Mouse (Mus musculus) kidney, postnatal 0 days (tissue): ENCODE results near the gene Ly6g6c. TPM values are rescaled to one million over a fixed set of nuclear protein-coding genes. Genes with fewer than 3 reads are reported as not detected.

Source experiments
- ATAC-seq: fragments of 200-750 bp; cut with Nextera tagmentation; replicated peaks from 2 replicates; pipeline ENCODE4 v1.8.0; 2017; ENCODE audit warnings: low read depth, moderate number of reproducible peaks, moderate TSS enrichment, moderate library complexity; ENCODE audit not compliant: low FRiP score
- DNase-seq: peaks from one replicate; pipeline ENCODE4 v3.0.0-alpha.2; 2016; ENCODE audit warnings: low spot score
- H3K27ac ChIP-seq: fragments of 300-500 bp; sonication (generic); 2 replicates; pipeline ENCODE4 v1.5.1; 2014; ENCODE audit warnings: mild to moderate bottlenecking
- H3K27me3 ChIP-seq: fragments of 300-500 bp; sonication (generic); 2 replicates; pipeline ENCODE4 v1.6.1; 2014; ENCODE audit warnings: low read length, mixed read lengths; ENCODE audit not compliant: insufficient read depth
- H3K36me3 ChIP-seq: fragments of 300-500 bp; sonication (generic); 2 replicates; pipeline ENCODE4 v1.6.1; 2014; ENCODE audit warnings: low read length, mixed read lengths; ENCODE audit not compliant: insufficient read depth
- H3K4me1 ChIP-seq: fragments of 300-500 bp; sonication (generic); replicated peaks from 2 replicates; pipeline ENCODE4 v1.6.1; 2014; ENCODE audit warnings: antibody characterized with exemption, low read length, mixed read lengths; ENCODE audit not compliant: insufficient read depth
- H3K4me2 ChIP-seq: fragments of 300-500 bp; sonication (generic); 2 replicates; pipeline ENCODE4 v1.6.1; 2014; ENCODE audit warnings: mild to moderate bottlenecking, low read length, moderate library complexity, mixed read lengths
- H3K4me3 ChIP-seq: fragments of 300-500 bp; sonication (generic); replicated peaks from 2 replicates; pipeline ENCODE4 v1.5.1; 2014; ENCODE audit warnings: low read depth, low read length
- H3K9ac ChIP-seq: fragments of 300-500 bp; sonication (generic); 2 replicates; pipeline ENCODE4 v1.6.1; 2014; ENCODE audit warnings: low read depth, low read length
- H3K9me3 ChIP-seq: fragments of 300-500 bp; sonication (generic); replicated peaks from 2 replicates; pipeline ENCODE4 v1.6.1; 2016; ENCODE audit warnings: low read length, inconsistent platforms, mixed read lengths
- CTCF ChIP-seq: IDR thresholded peaks from 2 replicates; pipeline ENCODE4 v1.5.1; 2016; ENCODE audit warnings: antibody characterized with exemption, low read depth, mild to moderate bottlenecking, moderate library complexity
- WGBS: fragments of 180-500 bp; shearing (Covaris S2); extraction: QIAGEN DNeasy Blood & Tissue Kit; methylation state at CpG from one replicate; pipeline ENCODE4 v1.1.7; 2014; 5-methylcytosine and 5-hydroxymethylcytosine counted together
- polyA plus RNA-seq: library from polyadenylated mRNA; unstranded; fragments of >200 nt; fragmentation: Nextera tagmentation; extraction: Ambion mirVana; gene quantifications from 2 replicates; pipeline ENCODE4 v1.2.1, GENCODE M21; 2015

Ly6g6c gene
- polyA plus RNA-seq, 1 experiment from 2014 or later, result not detected

DNA sequence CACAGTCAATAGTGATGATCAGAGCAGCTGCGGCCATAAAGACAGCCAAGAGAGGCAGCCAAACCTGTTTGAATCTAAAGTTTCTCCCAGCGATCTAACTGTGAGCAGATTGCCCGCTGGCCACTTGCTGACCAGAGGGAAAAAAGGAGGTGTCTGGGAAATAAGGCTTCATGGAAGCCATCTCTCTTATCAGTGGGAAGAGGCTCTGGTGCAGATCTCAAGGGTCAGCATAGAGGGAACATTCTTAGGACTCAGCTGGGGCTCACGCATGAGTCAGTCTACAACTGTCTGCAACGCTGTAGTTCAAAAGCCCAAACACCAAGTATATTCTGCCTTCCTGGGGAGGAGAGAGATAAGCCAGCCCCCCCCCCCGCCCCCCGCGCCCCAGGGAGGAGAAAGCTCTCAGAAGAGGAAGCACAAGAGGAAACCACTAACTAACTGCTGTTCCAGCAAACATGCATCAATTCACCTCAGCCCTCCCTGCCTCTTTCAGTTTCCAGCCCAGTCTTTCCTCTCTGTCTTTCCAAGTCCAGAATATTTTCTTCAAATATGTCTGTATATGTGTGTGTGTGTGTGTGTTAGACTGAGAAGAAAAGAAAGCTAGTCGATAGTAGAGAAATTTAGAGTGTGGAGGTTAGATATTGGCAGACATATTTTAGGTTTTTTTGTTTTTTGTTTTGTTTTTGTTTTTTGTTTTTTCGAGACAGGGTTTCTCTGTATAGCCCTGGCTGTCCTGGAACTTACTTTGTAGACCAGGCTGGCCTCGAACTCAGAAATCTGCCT, 16.8 kb upstream of the Ly6g6c start:
- Histone ChIP-seq H3K9ac (no peak overlapping the region), H3K4me2 (peak overlapping the region; percentile 36), H3K36me3 (peaks cover 11% of the 10 kb centered on the region; the same call in 1 of the 2 replicates), H3K27me3 (no peaks in the 10 kb centered on the region), H3K4me1 (peaks cover 32% of the 10 kb centered on the region), H3K4me3 (no peak overlapping the region), H3K27ac (peak overlapping the region; percentile 98), H3K9me3 (no peaks in the 10 kb centered on the region)
- TF ChIP-seq CTCF, result no peak
- no peak for ATAC-seq
- 27% methylated on average over 11 of the region's 11 CpGs for WGBS
- DNase-seq, result peak; percentile 63

DNA sequence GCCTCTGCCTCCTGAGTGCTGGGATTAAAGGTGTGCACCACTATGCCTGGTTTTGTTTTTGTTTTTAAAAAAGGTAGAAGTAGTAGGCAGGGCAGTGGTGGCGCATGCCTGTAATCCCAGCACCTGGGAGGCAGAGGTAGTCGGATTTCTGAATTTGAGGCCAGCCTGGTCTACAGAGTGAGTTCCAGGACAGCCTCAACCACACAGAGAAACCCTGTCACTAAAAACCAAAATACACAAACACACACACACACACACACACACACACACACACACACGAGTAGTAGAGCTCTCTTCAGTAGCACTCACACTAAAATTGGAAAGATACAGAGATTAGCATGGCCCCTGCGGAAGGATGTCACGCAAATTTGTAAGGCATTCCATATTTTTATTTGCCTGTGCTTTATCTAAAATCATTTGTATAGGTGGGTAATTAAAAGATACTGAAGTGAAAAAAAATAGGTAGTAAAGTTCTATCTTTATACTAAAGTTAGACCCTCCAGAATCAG, 16.2 kb upstream of the Ly6g6c start:
- Histone ChIP-seq H3K27ac (peak overlapping the region; percentile 98), H3K4me2 (peak overlapping the region; percentile 81), H3K36me3 (peaks cover 16% of the 10 kb centered on the region), H3K27me3 (no peaks in the 10 kb centered on the region), H3K4me1 (peaks cover 32% of the 10 kb centered on the region), H3K9ac (peak overlapping the region; percentile 77; the same call in 1 of the 2 replicates), H3K4me3 (no peak overlapping the region), H3K9me3 (no peaks in the 10 kb centered on the region)
- WGBS, result 67% methylated on average over 5 of the region's 5 CpGs
- TF ChIP-seq CTCF, result no peak
- no peak for DNase-seq
- no peak for ATAC-seq

DNA sequence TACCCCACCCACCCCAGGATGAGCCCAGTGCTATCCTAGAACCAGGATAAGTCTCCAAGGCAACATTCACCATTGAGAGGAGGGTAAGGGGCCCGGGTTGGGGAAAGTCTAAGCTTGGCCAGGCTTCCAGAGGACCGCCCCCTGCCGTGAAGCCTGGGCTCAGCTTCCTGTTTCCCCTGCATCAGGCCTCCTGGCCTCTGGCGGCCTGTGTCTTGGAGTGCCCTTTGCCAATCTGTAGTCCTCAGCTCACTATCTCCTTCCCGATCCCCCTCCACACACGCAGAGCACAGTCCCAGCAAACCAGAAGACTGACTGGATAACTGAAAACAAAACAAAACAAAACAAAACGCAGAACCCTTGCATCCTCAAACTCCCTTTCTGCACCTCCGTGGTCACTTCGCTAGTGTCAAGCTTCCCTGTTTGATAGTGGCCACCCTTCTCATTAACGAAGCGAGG, 15.6 kb upstream of the Ly6g6c start, which contains the start of gene Clic1:
Gene Clic1 (plus strand): TSS at position 406 of the 456 bp plus-strand sequence.
- TF ChIP-seq CTCF, result peak; percentile 55
- under 1% methylated on average over 11 of the region's 11 CpGs for WGBS
- peak; percentile 27; the same call in 1 of the 2 replicates for ATAC-seq
- Histone ChIP-seq H3K9ac (peak within 1 kb of the TSS; percentile 77), H3K4me2 (peak within 1 kb of the TSS; percentile 81), H3K9me3 (no peaks in the 10 kb centered on the region), H3K36me3 (peaks cover 20% of the 10 kb centered on the region), H3K27ac (peak within 1 kb of the TSS; percentile 98), H3K4me3 (peak within 1 kb of the TSS; percentile 50), H3K4me1 (peaks cover 32% of the 10 kb centered on the region), H3K27me3 (no peaks in the 10 kb centered on the region)
- peak; percentile 94 for DNase-seq

DNA sequence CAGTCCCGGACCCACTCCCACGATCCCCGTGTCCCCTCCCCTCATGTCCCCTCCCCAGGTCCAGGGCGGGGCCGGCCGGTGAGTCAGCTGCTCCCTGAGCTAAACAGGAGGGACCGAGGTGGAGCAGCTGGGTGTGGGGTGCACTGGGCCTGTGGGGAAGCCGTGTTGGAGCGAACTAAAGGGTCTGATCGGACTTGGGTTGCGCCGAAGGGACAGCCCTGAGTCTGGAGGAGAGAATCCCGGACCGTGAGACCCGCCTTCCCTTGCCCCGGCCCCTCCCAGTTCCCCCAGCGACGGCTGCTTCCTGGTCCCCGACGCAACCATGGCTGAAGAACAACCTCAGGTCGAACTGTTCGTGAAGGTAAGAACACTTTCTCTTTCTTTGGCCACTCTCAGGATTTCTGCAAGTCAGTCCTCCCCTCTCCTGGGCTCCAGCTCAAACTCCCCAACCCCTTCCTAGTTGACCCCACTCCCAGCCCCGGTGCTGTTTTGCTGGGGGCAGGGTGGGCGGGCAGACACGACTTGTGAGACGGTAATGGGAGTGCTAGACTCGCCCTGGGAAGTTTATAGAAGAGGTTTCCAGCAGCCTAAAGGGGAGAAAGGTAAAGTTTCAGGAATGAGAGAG, 14.9 kb upstream of the Ly6g6c start:
- no peak; the same call in 1 of the 2 replicates for ATAC-seq

DNA sequence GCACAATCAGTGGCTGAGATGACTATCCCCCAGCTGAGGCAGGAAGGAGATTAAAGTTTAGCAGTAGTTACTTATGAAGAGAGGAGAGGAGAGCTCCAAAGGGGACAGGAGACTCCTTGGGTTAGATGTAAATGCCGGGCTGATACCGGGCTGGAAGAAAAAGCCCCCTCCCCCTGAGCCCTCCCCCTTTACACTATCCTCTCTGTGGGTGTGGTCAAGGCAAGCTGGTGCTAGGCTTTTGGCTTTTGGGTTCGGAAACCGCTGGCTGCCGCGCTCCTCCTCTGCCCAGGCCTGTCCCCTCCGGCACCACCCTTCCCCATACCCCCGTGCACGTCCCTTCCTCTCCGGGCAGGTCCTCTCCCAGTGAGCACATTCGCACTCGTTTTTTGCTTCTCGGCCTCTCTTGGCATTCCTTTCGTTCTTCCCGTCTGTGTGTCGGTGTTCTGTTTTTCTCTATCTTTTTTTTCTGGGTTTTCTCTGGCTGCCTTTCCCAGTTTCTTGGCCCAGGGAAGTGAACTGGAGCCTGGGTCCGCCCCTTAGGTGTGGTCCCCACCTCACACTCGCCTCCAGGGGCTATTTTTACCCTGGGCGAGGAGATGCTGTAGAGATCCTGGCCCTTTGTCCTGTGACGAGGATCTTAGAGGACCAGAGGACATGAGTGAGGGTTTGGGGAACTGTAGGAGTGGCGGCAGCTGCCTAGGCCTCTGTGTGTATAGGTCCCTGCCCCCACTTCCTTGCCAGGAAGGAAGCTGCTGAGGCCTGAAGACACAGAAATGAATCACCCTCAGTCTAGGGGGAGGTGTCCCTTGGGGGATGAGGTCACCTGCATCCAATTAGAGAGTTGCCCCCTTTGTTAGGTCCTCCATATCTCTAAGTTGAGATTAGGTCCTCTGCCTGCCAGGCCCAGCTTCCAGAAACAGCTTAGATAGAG, 13.8 kb upstream of the Ly6g6c start:
- peak overlapping the region; percentile 77 for H3K9ac ChIP-seq
- peak; percentile 65 for ATAC-seq
- WGBS, result 1% methylated on average over 21 of the region's 21 CpGs
- DNase-seq, result peak; percentile 95
- peaks cover 35% of the 10 kb centered on the region for H3K36me3 ChIP-seq
- H3K4me2 ChIP-seq, result peak overlapping the region; percentile 81
- peak overlapping the region; percentile 98 for H3K27ac ChIP-seq
- H3K27me3 ChIP-seq, result no peaks in the 10 kb centered on the region
- 0 out of 2 replicates have a peak, but pooled peaks have one; percentile 1 for TF ChIP-seq CTCF
- H3K4me1 ChIP-seq, result peaks cover 22% of the 10 kb centered on the region
- no peaks in the 10 kb centered on the region for H3K9me3 ChIP-seq
- H3K4me3 ChIP-seq, result peak overlapping the region; percentile 50

More for the DNA sequence above, 14.9 kb upstream of the Ly6g6c start:
- peaks cover 29% of the 10 kb centered on the region for H3K4me1 ChIP-seq
- H3K27ac ChIP-seq, result peak overlapping the region; percentile 98
- no peak for TF ChIP-seq CTCF
- H3K9ac ChIP-seq, result peak overlapping the region; percentile 77
- no peaks in the 10 kb centered on the region for H3K27me3 ChIP-seq
- peak overlapping the region; percentile 81 for H3K4me2 ChIP-seq
- peak overlapping the region; percentile 50 for H3K4me3 ChIP-seq
- H3K36me3 ChIP-seq, result peaks cover 25% of the 10 kb centered on the region
- H3K9me3 ChIP-seq, result no peaks in the 10 kb centered on the region
- WGBS, result under 1% methylated on average over 27 of the region's 27 CpGs
- peak; percentile 92 for DNase-seq
